Mouse (Mus musculus): Measurements from ENCODE around the gene Kcne2. TPM values are rescaled to one million over a fixed set of nuclear protein-coding genes. Genes with fewer than 3 reads are reported as not detected.

The Kcne2 gene
- polyA plus RNA-seq (2012; rRNA removed), result not detected in 2 replicates

GRCm38 (mm10) chr16:92292101-92292500, at the start of gene Kcne2:
TSS of gene Kcne2 (plus strand) at chr16:92292389.

GRCm38 (mm10) chr16:92300649-92301411, 8.6 kb downstream of the Kcne2 start, which contains the start of gene Smim11:
TSS of gene Smim11 (plus strand) at chr16:92301286.

GRCm38 (mm10) chr16:92321341-92321740, 29.2 kb downstream of the Kcne2 start, which contains the start of gene Fam243:
TSS of gene Fam243 (minus strand) at chr16:92321441.

Other genes with a start within 250 kb of the Kcne2 start
- gene Mrps6, start 234.1 kb upstream of the Kcne2 start, polyA plus RNA-seq (2012; rRNA removed), result 17.4 and 17.5 TPM in 2 replicates
- 0.05 and 0.10 TPM in 2 replicates for gene Gm49711, start 234.1 kb upstream of the Kcne2 start, polyA plus RNA-seq (2012; rRNA removed)
- 0.64 and 0.65 TPM in 2 replicates for gene Slc5a3, start 234.1 kb upstream of the Kcne2 start, polyA plus RNA-seq (2012; rRNA removed)
- 20.3 and 21.0 TPM in 2 replicates for gene Smim11, start 8.9 kb downstream of the Kcne2 start, polyA plus RNA-seq (2012; rRNA removed)
- gene Fam243, start 29.1 kb downstream of the Kcne2 start, polyA plus RNA-seq (2012; rRNA removed), result 0.01 and 0.02 TPM in 2 replicates
- gene Kcne1, start 67.1 kb downstream of the Kcne2 start, polyA plus RNA-seq (2012; rRNA removed), result not detected in 2 replicates
- gene Rcan1, start 178.5 kb downstream of the Kcne2 start, polyA plus RNA-seq (2012; rRNA removed), result 7.1 and 7.7 TPM in 2 replicates
- 0.32 and 0.49 TPM in 2 replicates for gene Clic6, start 193.3 kb downstream of the Kcne2 start, polyA plus RNA-seq (2012; rRNA removed)